Mouse (Mus musculus) NIH3T3 (cell line): ENCODE measurements at regions not wholly inside any gene's neighbourhood (a gene's known extent, or its start where the extent isn't known, plus 50 kb on each side); places are given as distances from the start of the nearest gene placed in this dataset.
A peak's percentile ranks its signal among the peaks of the same experiment; 100 is the strongest.
"Not testable (repeated sequence)": the region's sequence is repeated elsewhere in the genome, so short reads cannot be mapped to it uniquely, and the experiment has no call there.

Experiments
- DNase-seq: peaks from one replicate; pipeline ENCODE4 v3.0.0-alpha.2; 2012; ENCODE audit warnings: low read depth

- DNase-seq: not testable (repeated sequence)
Measured at GRCm38 (mm10) chr19:8496561-8496960, 91.7 kb upstream of the Slc22a30 start.

DNA sequence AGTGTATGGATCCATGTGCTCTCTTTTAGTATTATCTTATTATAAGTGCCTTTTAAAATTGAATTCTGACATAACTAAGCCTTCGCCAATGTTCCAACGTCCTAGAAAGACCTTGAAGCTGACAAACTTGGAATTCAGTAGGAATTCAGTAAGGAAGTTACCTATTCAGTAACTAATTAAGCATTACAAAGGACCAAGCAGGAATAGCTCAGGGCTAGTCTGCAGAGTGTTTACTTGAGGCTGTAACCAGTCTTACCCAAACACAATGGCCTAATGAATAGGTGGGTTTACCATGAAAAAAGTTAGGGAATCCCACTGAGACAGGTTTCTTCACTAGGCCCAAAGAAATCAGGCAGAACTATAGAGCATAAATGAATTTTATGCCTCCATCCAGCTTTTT lies 92.6 kb upstream of the Slc22a30 start:
- not testable (repeated sequence) for DNase-seq

DNA sequence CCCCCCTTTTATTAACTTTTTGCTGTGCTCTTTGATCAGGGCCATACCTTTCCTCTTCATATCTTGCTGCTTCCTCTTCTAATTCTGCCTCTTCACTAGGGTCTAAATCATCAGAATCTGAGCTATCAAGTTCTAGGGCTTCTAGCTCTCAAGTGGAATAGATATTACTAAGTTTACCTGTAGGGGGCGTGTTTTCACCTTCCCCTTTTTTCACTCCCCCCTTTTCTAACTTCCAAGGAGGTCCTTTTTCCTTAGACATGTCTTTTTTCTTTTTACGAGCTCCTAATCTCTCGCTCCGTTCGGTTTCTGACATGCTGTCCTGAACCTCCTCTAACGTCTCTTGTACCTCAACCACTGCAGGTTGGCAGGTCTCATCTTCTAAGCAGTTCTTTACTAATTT lies 73.3 kb upstream of the Slc22a8 start:
- not testable (repeated sequence) for DNase-seq

- peak; percentile 12 for DNase-seq
Measured at GRCm38 (mm10) chr19:8518273-8518672, 72.8 kb upstream of the Slc22a8 start.

DNA sequence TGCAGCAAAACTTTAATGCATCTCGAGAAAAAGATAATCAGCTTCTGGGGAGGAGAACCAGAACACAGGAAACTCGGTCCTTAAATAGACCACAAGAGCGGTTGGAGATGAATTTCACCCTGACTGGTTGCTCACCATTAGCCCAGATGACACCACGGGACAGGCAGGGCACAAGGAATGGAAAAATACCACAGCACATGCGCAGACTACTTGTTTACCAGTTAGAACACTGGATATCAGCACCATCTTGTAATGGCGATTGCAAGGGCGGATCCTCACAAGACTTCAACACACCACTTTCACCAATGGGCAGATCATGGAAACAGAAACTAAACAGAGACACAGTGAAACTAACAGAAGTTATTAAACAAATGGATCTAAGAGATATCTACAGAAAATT lies 72.1 kb upstream of the Slc22a8 start:
- peak; percentile 11 for DNase-seq

DNA sequence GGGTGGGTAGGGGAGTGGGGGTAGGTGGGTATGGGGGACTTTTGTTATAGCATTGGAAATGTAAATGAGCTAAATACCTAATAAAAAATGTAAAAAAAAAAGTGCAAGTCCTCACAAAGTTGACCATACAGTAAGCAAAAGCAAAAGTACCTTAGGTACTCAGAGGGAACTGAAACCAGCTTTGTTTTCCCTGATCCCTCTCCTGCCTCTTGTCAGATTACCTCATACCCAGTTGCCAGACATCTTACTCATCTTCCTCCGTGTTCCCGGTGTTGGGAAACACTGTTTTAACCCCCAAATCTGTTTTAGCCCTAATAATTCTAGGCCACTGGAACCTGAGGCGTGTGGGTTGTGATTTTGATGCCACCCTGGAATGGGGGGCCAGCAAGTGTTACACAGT lies 56.5 kb upstream of the Slc22a8 start:
- DNase-seq: no peak

DNA sequence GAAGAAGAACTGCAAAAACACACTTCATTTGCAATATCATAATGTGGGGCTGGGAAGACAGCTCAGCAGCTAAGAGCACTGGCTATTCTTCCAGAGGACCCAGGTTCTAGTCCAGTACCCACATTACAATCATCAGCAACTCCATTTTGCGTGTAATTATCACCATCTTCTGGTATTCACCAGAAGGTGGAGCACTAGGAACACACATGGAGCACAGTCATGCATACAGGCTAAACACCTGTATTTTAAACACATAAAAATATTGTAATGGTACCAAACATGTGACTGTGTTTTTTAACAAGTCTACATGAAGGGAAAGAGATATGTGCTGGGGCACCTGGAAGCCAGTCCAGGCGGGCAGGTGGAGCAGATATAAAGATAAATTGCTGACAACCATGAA lies 55.0 kb upstream of the Slc22a8 start:
- no peak for DNase-seq
